Mouse (Mus musculus) adrenal gland, adult 8-10 months (tissue): ENCODE data around the gene Lmtk3. TPM values are rescaled to one million over a fixed set of nuclear protein-coding genes. Genes with fewer than 3 reads are reported as not detected.

Experiments
- DNase-seq: peaks from one replicate; pipeline ENCODE4 v3.0.0; 2022
- total RNA-seq, 4 experiments: library from RNA; stranded (reverse); gene quantifications; 2 replicates each; pipeline ENCODE4 v1.2.4; 2022

The Lmtk3 gene
- total RNA-seq, 4 experiments from 2014 or later: 8.9 to 24.9 (median 15.5) TPM

GRCm38 (mm10) chr7:45809276-45810075, 25.9 kb downstream of the Lmtk3 start:
- no peak for DNase-seq

- no peak for DNase-seq
Measured at GRCm38 (mm10) chr7:45812921-45813320, 29.4 kb downstream of the Lmtk3 start.

GRCm38 (mm10) chr7:45813787-45814779, 30.5 kb downstream of the Lmtk3 start, which contains the start of gene Cyth2:
TSS of gene Cyth2 (minus strand) at chr7:45814581.
- DNase-seq: peak; percentile 99

GRCm38 (mm10) chr7:45814841-45815240, 31.3 kb downstream of the Lmtk3 start:
- DNase-seq: no peak

- DNase-seq: no peak
Measured at GRCm38 (mm10) chr7:45815323-45815983, 31.9 kb downstream of the Lmtk3 start.

- no peak for DNase-seq
Measured at GRCm38 (mm10) chr7:45815984-45816351, 32.4 kb downstream of the Lmtk3 start.

GRCm38 (mm10) chr7:45819843-45820242, 36.3 kb downstream of the Lmtk3 start:
- DNase-seq: no peak

- DNase-seq: no peak
Measured at GRCm38 (mm10) chr7:45820913-45821312, 37.4 kb downstream of the Lmtk3 start.

GRCm38 (mm10) chr7:45824598-45824997, 41.1 kb downstream of the Lmtk3 start, which contains the start of gene Kcnj14:
TSS of gene Kcnj14 (minus strand) at chr7:45824782.
- no peak for DNase-seq

- no peak for DNase-seq
Measured at GRCm38 (mm10) chr7:45826631-45827030, 43.1 kb downstream of the Lmtk3 start.

GRCm38 (mm10) chr7:45830427-45831127, 47.0 kb downstream of the Lmtk3 start, which contains the start of gene Grwd1:
TSS of gene Grwd1 (minus strand) at chr7:45830944.
- peak; percentile 81 for DNase-seq

GRCm38 (mm10) chr7:45831128-45831525, 47.6 kb downstream of the Lmtk3 start:
- no peak for DNase-seq

- no peak for DNase-seq
Measured at GRCm38 (mm10) chr7:45832428-45832827, 48.9 kb downstream of the Lmtk3 start.

- no peak for DNase-seq
Measured at GRCm38 (mm10) chr7:45833148-45833790, 49.7 kb downstream of the Lmtk3 start.

GRCm38 (mm10) chr7:45833924-45834323, 50.4 kb downstream of the Lmtk3 start:
- no peak for DNase-seq

- no peak for DNase-seq
Measured at GRCm38 (mm10) chr7:45842950-45843744, 59.6 kb downstream of the Lmtk3 start.

GRCm38 (mm10) chr7:45848447-45849027, 65.0 kb downstream of the Lmtk3 start:
- DNase-seq: no peak

- no peak for DNase-seq
Measured at GRCm38 (mm10) chr7:45850661-45851060, 67.1 kb downstream of the Lmtk3 start.

- DNase-seq: no peak
Measured at GRCm38 (mm10) chr7:45853089-45853488, 69.6 kb downstream of the Lmtk3 start.
